Comparison of ENCODE assay signal across 8 mouse cellular contexts in the genomic region with DNA sequence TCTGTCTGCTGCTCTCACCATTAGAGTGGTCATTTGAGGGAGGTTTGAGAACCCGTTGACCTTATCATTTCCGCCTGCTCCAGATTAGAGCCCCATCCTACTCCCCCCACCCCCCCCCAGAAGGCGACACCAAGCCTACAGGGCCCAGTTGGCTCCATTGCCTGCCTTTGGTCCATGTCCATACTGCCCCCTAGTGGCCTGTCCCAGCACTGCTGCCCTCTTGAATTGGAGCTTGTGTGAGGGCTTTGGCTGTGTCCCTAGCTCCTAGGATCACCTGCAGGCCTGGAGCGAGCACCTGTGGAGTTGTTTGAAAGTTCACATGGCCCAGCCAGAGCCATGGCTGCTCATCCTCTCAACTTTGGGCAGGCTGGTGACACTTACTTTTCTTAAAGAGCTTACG.
A peak's percentile ranks its signal among the peaks of the same experiment; 100 is the strongest.
DNase-seq lines count a peak whose midpoint lies in the region; ATAC-seq and TF ChIP-seq lines count a peak whose summit lies in the region.

No protein-coding gene starts in this region.

- H3K4me2 ChIP-seq in forebrain, embryonic 14.5 days (ENCODE audit: low read length): no peak overlapping the region
- no peak overlapping the region for H3K4me2 ChIP-seq in limb, embryonic 14.5 days (replicated peaks; ENCODE audit: low read depth, low read length, severe bottlenecking)

- no peaks in the 10 kb centered on the region for H3K9me3 ChIP-seq in forebrain, embryonic 14.5 days (replicated peaks; ENCODE audit: control insufficient read depth, low read length)
- no peaks in the 10 kb centered on the region for H3K9me3 ChIP-seq in limb, embryonic 14.5 days (ENCODE audit: control insufficient read depth, low read length)

- H3K9ac ChIP-seq in forebrain, embryonic 14.5 days (ENCODE audit: low read length): no peak overlapping the region
- no peak overlapping the region for H3K9ac ChIP-seq in limb, embryonic 14.5 days (ENCODE audit: low read depth, low read length, severe bottlenecking)

- H3K36me3 ChIP-seq in forebrain, embryonic 14.5 days (ENCODE audit: control insufficient read depth, insufficient read depth, low read length): 0 out of 2 replicates have a peak, but pooled peaks cover 5% of the 10 kb centered on the region
- H3K36me3 ChIP-seq in limb, embryonic 14.5 days (ENCODE audit: control insufficient read depth, insufficient read depth, low read length): peaks cover 91% of the 10 kb centered on the region

- ATAC-seq in forebrain, embryonic 14.5 days: no peak
- ATAC-seq in limb, embryonic 14.5 days (ENCODE audit: low FRiP score, low read depth): no peak

- peak; percentile 63 for DNase-seq in right cerebral cortex, adult 18-20 months
- no peak for DNase-seq in right cerebral cortex, postnatal 25 days
- peak; percentile 47 for DNase-seq in c-Kit-negative CD71-positive TER-119-positive erythroid progenitor cells, embryonic 14.5 days (ENCODE audit: low read depth, low spot score)
- DNase-seq in forebrain, embryonic 14.5 days (ENCODE audit: low spot score): peak; percentile 65
- peak; percentile 26 for DNase-seq in hindlimb bud, embryonic 11.5 days (ENCODE audit: extremely low spot score, low read depth, low spot score)
- DNase-seq in limb, embryonic 14.5 days (ENCODE audit: low spot score): peak; percentile 63
- DNase-seq in right cerebral cortex, adult 2 months (ENCODE audit: low spot score in 2 of 2): peak; percentile 80 to 81
- DNase-seq in urinary bladder, postnatal 36 days (ENCODE audit: low spot score in 2 of 2): peak; percentile 71 to 77

- no peak overlapping the region for H3K4me3 ChIP-seq in forebrain, embryonic 14.5 days (ENCODE audit: low read depth, low read length)
- H3K4me3 ChIP-seq in limb, embryonic 14.5 days (replicated peaks; ENCODE audit: low read length): no peak overlapping the region

- no peak overlapping the region for H3K27ac ChIP-seq in forebrain, embryonic 14.5 days (ENCODE audit: low read depth, low read length)
- no peak overlapping the region for H3K27ac ChIP-seq in limb, embryonic 14.5 days (replicated peaks; ENCODE audit: low read depth, low read length)

- H3K4me1 ChIP-seq in forebrain, embryonic 14.5 days (ENCODE audit: control insufficient read depth, insufficient read depth, low read length): no peaks in the 10 kb centered on the region
- peaks cover 3% of the 10 kb centered on the region; the same call in 1 of the 2 replicates for H3K4me1 ChIP-seq in limb, embryonic 14.5 days (ENCODE audit: control insufficient read depth, insufficient read depth, low read length)

- 68% methylated on average over 5 of the region's 5 CpGs for WGBS in forebrain, embryonic 14.5 days
- WGBS in limb, embryonic 14.5 days: 70% methylated on average over 5 of the region's 5 CpGs

- TF ChIP-seq POLR2A in limb, embryonic 14.5 days (IDR thresholded peaks at IDR 0.05; ENCODE audit: borderline replicate concordance, extremely low read depth, insufficient read depth, insufficient read length): no peak

- H3K27me3 ChIP-seq in forebrain, embryonic 14.5 days (replicated peaks; ENCODE audit: control insufficient read depth, insufficient read depth, low read length): no peaks in the 10 kb centered on the region
- H3K27me3 ChIP-seq in limb, embryonic 14.5 days (ENCODE audit: control insufficient read depth, insufficient read depth, low read length): no peaks in the 10 kb centered on the region
